Mouse (Mus musculus) brown adipose tissue, adult 24 weeks (tissue): ENCODE measurements at regions not wholly inside any gene's neighbourhood (a gene's known extent, or its start where the extent isn't known, plus 50 kb on each side); places are given as distances from the start of the nearest gene placed in this dataset.

ENCODE experiments used
- H3K27ac ChIP-seq: fragments of 200-500 bp; replicated peaks from 2 replicates; pipeline ENCODE4 v1.5.1; 2012; ENCODE audit warnings: low read depth, mild to moderate bottlenecking, low read length
- H3K4me1 ChIP-seq: fragments of 200-500 bp; 2 replicates; pipeline ENCODE4 v1.6.1; 2012; ENCODE audit warnings: low read length, mixed read lengths; ENCODE audit not compliant: control insufficient read depth, insufficient read depth, insufficient read length
- H3K4me3 ChIP-seq: fragments of 200-500 bp; 2 replicates; pipeline ENCODE4 v1.5.1; 2012; ENCODE audit warnings: low read depth, mild to moderate bottlenecking, low read length, moderate library complexity; ENCODE audit not compliant: insufficient read depth

DNA sequence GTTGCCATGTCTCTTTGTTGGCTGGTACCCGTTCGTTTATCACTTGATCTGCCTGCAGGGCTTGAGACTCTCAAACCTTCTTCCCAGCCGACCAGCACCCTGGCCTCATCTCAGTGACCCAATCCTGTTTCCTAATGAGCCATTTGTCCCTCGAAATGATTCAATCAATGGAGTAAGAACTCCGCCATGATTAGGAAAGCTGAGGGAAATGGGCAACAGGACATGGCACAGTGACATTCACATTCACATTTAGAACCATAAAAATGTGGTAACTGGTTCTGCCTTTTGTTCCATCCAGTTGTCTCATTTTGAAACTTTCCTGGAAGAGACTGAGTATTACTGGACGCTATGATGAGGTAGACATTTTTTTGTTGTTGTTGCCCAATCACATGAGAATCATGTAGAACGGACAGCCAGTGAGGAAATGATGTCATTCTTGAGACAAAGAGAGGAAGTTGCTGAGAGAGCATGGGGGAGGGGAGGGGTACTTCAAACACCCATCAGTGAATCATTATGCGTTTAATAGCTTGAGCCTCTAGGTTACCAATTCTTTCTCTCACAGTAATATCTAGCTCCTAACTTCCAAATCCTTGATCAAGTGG, 114.5 kb downstream of the Hlx start:
- Histone ChIP-seq H3K4me3 (no peak overlapping the region), H3K27ac (peak overlapping the region; percentile 59; the same call in 1 of the 2 replicates), H3K4me1 (no peaks in the 10 kb centered on the region)

DNA sequence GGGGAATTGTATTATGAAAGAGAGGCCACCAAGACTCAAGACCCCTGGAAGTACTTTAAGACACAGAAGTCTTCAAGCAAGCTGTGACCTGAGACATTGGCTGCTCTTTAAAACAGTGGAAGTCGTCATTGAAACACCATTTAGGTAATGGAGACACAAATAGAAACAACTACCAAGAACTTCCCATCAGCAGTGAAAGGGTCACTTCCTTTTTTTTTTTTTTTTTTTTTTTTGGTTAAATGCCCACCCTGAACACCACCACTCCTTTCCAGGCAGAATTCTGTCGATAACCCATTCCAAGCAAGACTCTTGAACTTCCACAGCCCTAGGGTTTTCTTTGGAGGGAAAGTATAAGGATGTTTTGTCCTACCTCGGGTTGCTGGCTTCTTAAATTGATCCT, 116.4 kb downstream of the Hlx start:
- Histone ChIP-seq H3K27ac (no peak overlapping the region), H3K4me3 (no peak overlapping the region), H3K4me1 (no peaks in the 10 kb centered on the region)

GRCm38 (mm10) chr1:184614699-184615415, 117.6 kb downstream of the Hlx start:
- Histone ChIP-seq H3K4me3 (no peak overlapping the region), H3K27ac (peak overlapping the region; percentile 64; the same call in 1 of the 2 replicates), H3K4me1 (no peaks in the 10 kb centered on the region)

DNA sequence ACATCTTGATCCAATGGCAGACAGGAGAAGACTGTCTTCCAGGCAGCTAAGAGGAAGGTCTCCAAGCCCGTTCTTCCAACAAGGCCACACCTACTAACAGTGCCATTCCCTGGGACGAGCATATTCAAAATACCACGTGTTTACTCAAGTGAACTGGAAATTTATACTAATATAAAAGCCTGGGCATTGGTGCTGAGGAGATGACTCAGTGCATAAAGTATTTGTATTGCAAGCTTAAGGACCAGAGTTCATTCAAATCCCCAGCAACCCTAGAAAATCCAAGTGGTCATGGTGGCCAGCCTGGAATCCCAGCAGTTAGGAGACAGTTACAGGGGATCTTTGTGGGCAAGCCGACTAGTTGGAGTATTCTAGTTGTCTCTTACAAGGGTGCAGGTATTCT, 119.5 kb downstream of the Hlx start:
- Histone ChIP-seq H3K4me3 (no peak overlapping the region), H3K4me1 (no peaks in the 10 kb centered on the region), H3K27ac (no peak overlapping the region)

DNA sequence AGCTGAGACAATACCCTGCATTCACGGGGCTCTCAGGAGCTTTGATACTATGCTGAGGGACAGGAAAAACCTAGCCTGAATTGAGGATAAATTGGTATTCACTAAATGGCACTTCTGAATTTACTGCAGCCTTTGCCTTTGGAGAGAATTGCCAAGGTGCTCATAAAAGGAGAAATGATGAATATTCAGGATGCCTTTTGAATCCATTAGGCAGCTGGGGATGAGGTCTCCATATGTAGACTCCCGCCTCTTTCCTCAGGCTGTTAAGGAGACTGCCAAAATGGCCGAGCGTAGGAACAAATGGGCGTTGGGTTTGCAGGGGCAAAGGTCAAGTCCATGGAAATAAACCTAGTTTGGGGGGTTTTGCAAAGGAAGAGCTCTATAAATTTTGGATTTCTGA, 123.5 kb downstream of the Hlx start:
- Histone ChIP-seq H3K27ac (no peak overlapping the region), H3K4me1 (no peaks in the 10 kb centered on the region), H3K4me3 (no peak overlapping the region)

DNA sequence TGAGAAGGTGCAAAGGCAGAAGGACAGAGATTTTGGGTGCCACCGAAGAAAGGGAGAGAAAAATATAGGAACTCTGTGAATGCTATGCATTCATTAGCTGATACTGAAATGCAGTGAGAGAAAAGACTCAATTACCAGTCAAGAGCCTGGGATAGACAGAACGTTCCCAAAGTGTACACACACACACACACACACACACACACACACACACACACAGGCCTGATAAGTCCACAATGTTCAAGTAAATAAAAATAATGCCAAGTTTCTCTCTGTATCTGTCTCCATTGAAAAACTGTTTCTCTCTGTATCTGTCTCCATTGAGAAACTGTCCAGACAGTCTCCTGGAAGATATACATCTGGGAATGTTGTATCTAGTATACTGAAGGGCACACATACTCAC, 124.1 kb downstream of the Hlx start:
- H3K4me1 ChIP-seq = no peaks in the 10 kb centered on the region
- no peak overlapping the region for H3K27ac ChIP-seq
- H3K4me3 ChIP-seq = no peak overlapping the region

DNA sequence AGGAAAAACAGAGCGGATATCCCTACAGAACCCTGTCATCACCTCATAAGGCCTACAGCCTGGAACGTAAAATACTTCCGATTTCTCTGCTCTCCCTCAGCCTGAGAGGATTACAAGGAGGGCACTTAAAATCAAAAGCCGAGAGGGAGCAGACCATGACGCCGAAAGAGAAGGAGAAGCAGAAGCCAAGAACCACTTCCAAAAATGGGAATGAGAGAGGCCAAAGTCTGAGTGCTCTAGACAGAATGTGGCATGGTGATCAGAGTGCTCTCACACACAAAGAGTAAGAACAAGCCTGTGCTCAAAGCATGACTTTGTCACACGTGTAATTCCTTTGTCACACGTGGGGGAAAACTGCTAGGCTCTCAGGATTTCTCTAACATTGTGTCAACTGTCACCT, 125.9 kb downstream of the Hlx start:
- no peaks in the 10 kb centered on the region for H3K4me1 ChIP-seq
- no peak overlapping the region for H3K27ac ChIP-seq
- no peak overlapping the region for H3K4me3 ChIP-seq

DNA sequence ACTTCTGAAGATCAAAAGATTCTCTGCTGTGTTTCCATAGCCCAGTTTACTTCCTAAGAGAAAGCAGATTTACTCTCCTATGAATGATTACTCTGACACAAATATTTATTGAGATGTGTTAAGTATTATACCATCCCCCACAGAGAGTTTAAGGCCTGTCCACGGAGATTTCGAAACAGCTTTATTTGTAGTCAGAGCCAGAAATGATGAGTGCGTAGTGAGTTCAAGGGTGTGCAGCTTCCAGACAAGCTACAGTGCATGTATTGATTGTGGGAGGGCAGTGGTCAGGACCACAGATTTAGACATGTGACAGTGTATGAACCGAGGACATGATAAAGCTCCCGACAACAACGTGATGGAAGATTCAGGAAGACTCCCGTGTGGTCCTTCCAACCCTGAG, 126.8 kb downstream of the Hlx start:
- Histone ChIP-seq H3K4me1 (no peaks in the 10 kb centered on the region), H3K4me3 (no peak overlapping the region), H3K27ac (no peak overlapping the region)

DNA sequence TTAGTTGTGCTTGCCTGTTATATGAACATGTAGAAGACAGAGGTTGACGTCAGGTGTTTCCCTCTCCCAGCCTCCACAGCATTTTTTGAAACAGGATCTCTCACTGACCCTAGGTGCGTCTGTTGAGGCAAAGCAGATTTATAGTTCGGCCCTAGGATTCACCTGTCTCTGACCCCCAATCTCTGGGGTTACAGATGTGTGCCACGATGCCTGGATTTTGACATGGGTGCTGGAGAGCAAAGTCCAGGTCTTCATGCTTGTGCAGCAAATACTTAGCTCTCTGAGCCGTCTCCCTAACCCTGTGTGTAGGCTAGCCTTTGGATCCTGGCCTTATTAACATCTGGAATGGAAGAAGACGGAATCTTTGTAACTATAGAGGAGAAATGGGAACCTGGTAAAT, 129.3 kb downstream of the Hlx start:
- H3K4me1 ChIP-seq = no peaks in the 10 kb centered on the region
- no peak overlapping the region for H3K4me3 ChIP-seq
- no peak overlapping the region for H3K27ac ChIP-seq

DNA sequence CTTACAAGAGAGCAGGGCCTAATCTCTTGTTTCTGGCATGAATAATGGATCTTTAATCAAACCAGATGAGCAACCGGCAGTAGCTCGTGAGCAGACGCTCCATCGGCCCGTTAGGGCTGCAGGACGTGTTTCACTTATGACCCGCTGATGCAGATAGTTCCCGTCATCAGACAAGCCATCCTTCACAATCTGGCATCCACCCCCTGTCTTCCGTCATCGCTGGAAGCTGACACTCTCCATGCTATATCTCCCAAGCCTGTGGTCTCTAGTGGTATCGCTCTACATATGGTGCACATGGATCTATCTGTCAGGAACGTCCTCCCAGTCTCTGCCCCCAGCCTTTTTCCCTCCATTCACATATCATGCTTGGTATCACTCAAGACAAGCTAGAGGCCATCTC, 137.0 kb downstream of the Hlx start:
- Histone ChIP-seq H3K4me3 (no peak overlapping the region), H3K27ac (no peak overlapping the region), H3K4me1 (peaks cover 11% of the 10 kb centered on the region)

- H3K27ac ChIP-seq = peak overlapping the region; percentile 63; the same call in 1 of the 2 replicates
- H3K4me3 ChIP-seq = no peak overlapping the region
- H3K4me1 ChIP-seq = peaks cover 20% of the 10 kb centered on the region
These were observed 141.8 kb downstream of the Hlx start for GRCm38 (mm10) chr1:184590634-184591033.

- no peak overlapping the region for H3K4me3 ChIP-seq
- H3K27ac ChIP-seq = no peak overlapping the region
- peaks cover 20% of the 10 kb centered on the region for H3K4me1 ChIP-seq
These were observed 143.1 kb downstream of the Hlx start for GRCm38 (mm10) chr1:184589277-184589676.

DNA sequence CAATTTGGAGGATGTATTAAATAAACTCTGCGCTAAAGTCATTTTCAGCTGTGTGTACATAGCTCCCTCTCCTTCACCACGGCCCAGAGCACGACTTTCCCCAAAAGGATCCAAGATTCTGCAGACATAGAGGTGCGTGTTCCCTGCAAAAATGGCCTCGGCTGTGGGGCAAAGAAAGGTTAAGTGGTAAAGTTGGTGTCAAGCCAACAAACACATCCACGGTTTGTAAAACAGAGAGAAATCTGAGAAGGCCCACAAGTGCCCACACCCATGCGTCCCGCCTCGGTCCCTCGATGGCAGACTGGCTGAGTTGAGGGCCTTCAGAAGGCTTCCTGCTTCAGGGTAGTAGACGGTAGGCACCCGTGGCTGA, 147.9 kb downstream of the Hlx start:
- H3K27ac ChIP-seq = no peak overlapping the region
- H3K4me3 ChIP-seq = no peak overlapping the region
- peaks cover 6% of the 10 kb centered on the region; the same call in 1 of the 2 replicates for H3K4me1 ChIP-seq

DNA sequence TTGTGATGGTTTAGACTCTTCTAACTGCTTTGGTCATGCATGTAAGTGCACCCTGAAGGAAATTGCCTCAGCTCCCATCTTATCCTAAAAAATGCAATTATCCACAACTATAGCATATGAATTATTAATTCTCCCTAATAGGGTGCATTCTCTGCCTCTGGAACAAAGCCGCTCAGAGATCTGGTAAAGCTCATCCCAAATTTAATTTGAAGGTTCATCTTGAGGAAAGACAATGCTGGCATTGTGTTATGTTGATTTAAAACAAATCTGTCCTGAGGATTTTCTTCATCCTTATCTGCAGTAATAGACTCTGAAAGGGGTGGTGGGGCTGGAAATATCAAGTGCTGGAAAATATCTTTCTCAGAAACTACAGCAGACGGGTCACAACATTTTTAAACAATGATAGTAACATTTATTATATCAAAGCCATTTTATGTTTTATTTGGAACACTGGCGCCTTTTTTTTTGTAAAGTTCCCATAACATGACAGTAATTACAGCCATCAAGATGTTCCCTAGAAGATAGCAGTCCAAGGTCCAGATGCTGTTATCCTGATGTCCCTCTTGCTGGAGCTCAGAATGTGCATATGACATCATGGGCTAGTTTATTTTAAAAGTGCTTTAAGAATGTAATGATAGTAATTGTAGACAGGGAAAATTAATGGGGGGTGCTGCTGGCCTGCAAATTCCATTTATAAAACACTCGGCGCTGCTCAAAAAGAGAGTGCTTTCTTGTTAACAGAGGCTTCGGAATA, 148.5 kb downstream of the Hlx start:
- no peak overlapping the region for H3K4me3 ChIP-seq
- H3K27ac ChIP-seq = no peak overlapping the region
- H3K4me1 ChIP-seq = peaks cover under 1% of the 10 kb centered on the region; the same call in 1 of the 2 replicates

- Histone ChIP-seq H3K27ac (no peak overlapping the region), H3K4me3 (no peak overlapping the region), H3K4me1 (no peaks in the 10 kb centered on the region)
These were observed 152.9 kb downstream of the Hlx start for GRCm38 (mm10) chr1:184579475-184579874.

DNA sequence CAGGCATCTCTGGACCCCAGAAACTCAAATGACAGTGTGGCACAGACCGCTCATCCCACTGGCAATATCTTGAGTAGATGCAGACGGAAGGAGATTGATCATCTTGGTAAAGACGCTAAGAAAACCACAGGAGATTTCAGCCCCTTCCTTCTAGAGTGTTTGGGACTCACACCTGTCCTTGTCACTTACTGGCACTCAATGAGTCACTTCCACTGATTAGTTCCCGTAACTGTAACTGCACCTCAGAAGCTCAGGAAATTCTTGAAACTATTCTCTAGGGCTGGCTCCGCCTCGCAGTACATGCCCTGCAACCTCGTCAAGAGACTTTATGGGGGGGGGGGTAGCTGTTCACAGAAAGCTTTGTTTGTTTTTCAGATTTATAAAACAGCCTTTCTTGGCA, 155.9 kb downstream of the Hlx start:
- Histone ChIP-seq H3K4me3 (no peak overlapping the region), H3K4me1 (no peaks in the 10 kb centered on the region), H3K27ac (no peak overlapping the region)
